Mouse (Mus musculus): ENCODE results near the gene Olfr986. TPM values are rescaled to one million over a fixed set of nuclear protein-coding genes. Genes with fewer than 3 reads are reported as not detected.
"Not testable (repeated sequence)": the region's sequence is repeated elsewhere in the genome, so short reads cannot be mapped to it uniquely, and the experiment has no call there.

The Olfr986 gene
- not detected in 2 replicates for polyA plus RNA-seq (2012; rRNA removed)

DNA sequence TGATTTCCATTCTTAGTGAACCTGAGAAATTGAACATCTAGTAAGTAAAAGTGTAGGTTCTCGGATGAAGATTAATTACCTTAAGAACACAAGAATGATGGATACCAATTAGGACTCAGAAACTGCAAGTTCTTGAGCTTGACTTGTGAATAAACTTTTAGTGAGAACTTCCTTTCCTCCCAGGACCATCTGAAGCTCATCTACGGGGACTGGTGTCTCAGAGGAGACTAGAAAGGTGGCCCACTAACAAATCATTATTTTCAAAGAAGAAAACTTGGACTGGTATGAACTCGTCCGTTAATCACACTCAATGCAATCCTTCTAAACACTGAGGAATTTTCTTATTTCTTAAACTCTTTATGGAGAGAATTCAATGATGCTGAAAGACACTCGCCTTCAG lies at the start of gene Olfr986:
Gene Olfr986, plus strand, starts transcription at position 301 of the 400 bp plus-strand sequence.
- no peak for DNase-seq (ENCODE audit: low read depth)

- no peak for DNase-seq (ENCODE audit: low read depth)
These were observed 43.6 kb upstream of the Olfr986 start for GRCm38 (mm10) chr9:40136987-40137688.

GRCm38 (mm10) chr9:40139484-40139883 lies 41.2 kb upstream of the Olfr986 start:
- no peak for DNase-seq (ENCODE audit: low read depth)

GRCm38 (mm10) chr9:40141544-40141943 lies 39.2 kb upstream of the Olfr986 start:
- DNase-seq (ENCODE audit: low read depth) = no peak

- DNase-seq (ENCODE audit: low read depth) = no peak
These were observed 25.5 kb upstream of the Olfr986 start for GRCm38 (mm10) chr9:40155118-40155644.

DNA sequence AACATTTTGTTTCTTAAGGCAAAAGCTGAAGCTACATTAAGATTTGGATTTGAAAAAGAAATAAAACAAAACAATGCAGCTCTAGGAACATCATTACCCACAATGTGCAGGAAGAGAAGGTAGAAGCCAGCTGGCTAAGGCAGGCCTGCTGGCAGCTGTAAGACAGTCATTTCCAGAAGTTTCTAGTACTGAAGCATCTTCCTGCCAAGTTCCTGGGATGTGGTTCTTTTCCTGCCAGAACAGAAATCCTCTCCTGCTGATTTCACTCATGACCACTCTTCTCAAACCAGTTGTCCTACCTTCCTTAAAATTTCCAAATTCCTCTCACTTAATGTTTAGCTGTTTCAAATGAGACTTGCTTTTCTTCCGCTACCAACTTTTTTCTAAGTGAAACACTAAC lies 14.3 kb upstream of the Olfr986 start:
- no peak for DNase-seq (ENCODE audit: low read depth)

DNA sequence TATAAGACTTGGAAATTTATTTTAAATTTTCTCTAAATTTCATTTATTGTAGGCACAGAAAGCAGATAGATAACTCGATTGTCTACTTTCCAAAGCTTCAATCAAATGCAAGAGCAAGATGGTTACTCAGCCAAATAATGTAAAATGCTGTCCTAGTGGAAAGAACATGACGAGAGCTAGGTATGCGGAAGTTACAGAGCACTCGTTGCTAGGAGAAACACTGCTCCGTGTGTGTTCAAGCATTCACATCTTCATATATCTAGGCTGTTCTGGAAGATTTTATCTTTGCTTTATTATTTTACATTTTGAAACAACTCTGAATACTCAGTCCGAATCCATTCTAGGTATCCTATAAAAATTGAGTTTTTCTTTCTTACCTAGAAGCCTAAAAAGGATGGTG lies 3.7 kb upstream of the Olfr986 start:
- DNase-seq (ENCODE audit: low read depth) = no peak

GRCm38 (mm10) chr9:40185166-40185565 lies 4.4 kb downstream of the Olfr986 start:
- not testable (repeated sequence) for DNase-seq (ENCODE audit: low read depth)

- no peak for DNase-seq (ENCODE audit: low read depth)
These were observed 10.6 kb downstream of the Olfr986 start for GRCm38 (mm10) chr9:40191086-40191876.

GRCm38 (mm10) chr9:40192098-40193038 lies 11.6 kb downstream of the Olfr986 start, which contains the start of gene Zfp202:
TSS of gene Zfp202 (plus strand) at chr9:40192316.
- no peak for DNase-seq (ENCODE audit: low read depth)

DNA sequence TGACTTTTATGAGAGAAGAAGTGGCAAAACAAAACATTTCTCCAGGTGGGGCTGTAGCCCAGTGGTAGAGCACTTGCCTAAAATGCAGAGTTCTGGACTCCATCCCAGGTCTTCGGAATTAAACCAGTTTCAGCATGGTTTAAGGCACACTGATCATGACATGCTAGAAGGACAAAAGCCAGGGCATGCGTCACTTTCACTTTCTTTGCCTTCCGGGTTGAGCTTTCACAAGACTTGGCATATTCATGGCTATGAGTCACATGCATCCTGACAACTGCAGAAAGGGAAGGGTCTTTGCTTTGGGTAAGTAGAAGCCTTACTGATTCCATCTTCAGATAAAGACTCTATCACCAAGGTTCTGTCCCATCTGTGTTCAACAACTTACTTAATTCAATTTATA lies 15.3 kb downstream of the Olfr986 start:
- no peak for DNase-seq (ENCODE audit: low read depth)

GRCm38 (mm10) chr9:40206546-40206950 lies 25.8 kb downstream of the Olfr986 start:
- no peak for DNase-seq (ENCODE audit: low read depth)

DNA sequence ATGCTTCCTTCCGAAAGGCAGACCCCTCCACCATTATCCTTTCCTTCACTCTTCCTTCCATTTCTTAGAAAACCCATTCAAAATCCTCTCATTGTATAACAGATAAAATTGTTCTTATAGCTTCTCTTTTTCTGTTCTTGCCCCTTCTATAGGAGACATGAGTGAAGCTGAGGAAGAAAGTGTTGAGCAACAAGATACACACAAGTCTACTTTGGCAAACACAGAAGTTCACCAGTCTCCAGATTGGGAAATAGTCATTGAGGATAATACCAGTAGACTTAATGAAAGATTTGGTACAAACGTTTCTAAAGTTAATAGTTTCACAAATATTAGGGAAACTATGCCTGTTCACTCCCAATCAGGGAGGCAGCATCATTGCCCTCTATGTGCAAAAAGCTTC lies 30.0 kb downstream of the Olfr986 start:
- DNase-seq (ENCODE audit: low read depth) = no peak

- DNase-seq (ENCODE audit: low read depth) = no peak
These were observed 33.3 kb downstream of the Olfr986 start for GRCm38 (mm10) chr9:40214058-40214457.

DNA sequence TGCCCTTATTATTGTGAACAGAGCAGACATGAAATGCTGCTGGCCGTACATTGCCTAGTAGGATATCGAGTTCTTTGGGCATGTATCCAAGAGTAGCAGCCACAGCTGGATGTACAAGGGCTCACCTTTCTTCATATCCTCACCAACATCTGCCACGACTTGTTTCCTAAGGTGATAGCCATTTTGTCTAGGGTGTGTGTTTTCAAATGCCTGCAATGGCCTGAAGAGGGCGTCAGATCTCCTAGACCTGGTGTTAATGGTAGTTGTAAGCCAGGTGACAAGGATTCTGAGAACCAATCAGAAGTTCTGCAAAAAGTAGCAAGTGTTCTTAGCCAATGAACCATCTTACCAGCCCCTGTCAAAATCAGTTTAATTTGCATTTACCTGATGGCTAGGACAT lies 35.9 kb downstream of the Olfr986 start:
- DNase-seq (ENCODE audit: low read depth) = no peak

- DNase-seq (ENCODE audit: low read depth) = no peak
These were observed 43.6 kb downstream of the Olfr986 start for GRCm38 (mm10) chr9:40224289-40224688.

- no peak for DNase-seq (ENCODE audit: low read depth)
These were observed 47.4 kb downstream of the Olfr986 start for GRCm38 (mm10) chr9:40227874-40228789.

DNA sequence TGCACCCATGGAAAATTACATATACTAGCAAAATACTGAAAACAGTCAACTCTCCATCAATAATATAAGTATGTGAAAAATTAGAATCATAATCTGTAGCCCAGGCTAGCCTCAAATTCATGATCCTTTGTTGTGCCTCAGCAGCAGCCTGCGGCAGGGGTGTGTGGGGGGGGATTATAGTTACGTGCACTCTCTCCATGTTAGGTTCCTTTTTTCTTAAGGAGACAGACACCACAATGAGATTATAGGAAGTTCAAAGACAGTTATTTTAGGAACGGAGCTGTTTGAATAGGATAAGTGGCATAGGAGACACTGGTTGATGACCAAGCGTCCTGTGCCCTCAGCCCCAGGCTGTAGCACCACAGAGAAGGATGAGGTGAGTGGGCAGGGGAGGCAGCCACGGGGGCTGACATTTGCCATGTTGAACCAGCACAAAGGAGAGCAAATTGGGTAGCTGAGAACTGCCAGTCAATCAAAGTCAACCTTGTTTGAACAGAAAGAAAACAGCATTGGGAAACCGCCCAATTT lies 48.1 kb downstream of the Olfr986 start:
- no peak for DNase-seq (ENCODE audit: low read depth)

GRCm38 (mm10) chr9:40229479-40229878 lies 48.8 kb downstream of the Olfr986 start:
- DNase-seq (ENCODE audit: low read depth) = no peak

DNA sequence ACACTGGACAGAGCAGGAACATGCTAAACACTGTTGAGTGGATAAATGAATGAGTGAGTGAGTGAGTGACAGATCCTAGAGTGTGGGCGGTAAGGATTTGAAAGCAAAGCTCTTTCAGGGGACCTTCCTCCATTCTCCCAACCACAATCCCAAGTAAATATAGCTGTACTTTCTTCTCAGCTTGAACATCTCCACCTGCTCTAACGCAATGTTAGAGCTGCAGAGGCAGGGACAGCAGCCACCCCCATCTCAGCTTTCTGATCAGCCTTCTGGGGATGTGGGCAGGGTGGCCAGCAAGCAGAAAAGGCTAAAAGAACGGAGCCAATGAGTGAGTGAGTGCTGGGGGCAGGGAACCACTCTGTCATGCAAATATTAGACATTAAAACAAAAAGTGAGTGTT lies 50.3 kb downstream of the Olfr986 start:
- DNase-seq (ENCODE audit: low read depth) = no peak

All from gonadal fat pad, adult 2 months (tissue).